Mouse (Mus musculus): ENCODE data around the gene Smtnl2.

DNA sequence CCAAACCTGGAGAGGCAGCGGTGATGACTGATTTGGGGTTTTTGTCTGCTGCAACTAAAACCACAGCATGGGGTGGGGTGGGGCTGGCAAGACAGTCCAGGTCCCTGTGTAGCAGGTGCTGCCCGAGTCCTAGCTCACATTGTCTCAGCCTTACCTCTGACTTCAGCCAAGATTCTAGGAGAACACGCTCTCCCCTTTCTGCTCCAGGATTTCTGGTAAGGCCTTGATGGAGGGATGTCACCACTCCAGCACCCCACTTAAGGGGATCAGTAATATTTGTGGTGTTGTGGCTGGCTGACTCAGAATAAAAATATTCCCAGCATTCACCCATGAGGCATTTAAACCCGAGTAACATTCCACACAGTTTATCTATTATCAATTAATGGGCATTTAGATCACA is 12.2 kb upstream of the Smtnl2 start:
- TF ChIP-seq POLR2A (IDR thresholded peaks at IDR 0.05; ENCODE audit: extremely low read depth, insufficient read depth, low read length): no peak
- no peak for TF ChIP-seq CTCF (IDR thresholded peaks at IDR 0.05; ENCODE audit: low read depth, low read length)
